Mouse (Mus musculus) adipocyte (in vitro differentiated cells): Measurements from ENCODE around the gene Bbs2.

Experiments used
- DNase-seq: peaks from one replicate; pipeline ENCODE4 v3.0.0-alpha.2; 2016; ENCODE audit warnings: low spot score

The Bbs2 gene

GRCm38 (mm10) chr8:94094281-94094680, 4.4 kb downstream of the Bbs2 start:
- DNase-seq: no peak

GRCm38 (mm10) chr8:94092848-94093247, 5.9 kb downstream of the Bbs2 start:
- DNase-seq: no peak

- no peak for DNase-seq
These were observed 9.0 kb downstream of the Bbs2 start for GRCm38 (mm10) chr8:94089715-94090114.

- DNase-seq: no peak
These were observed 10.8 kb downstream of the Bbs2 start for GRCm38 (mm10) chr8:94087964-94088363.

GRCm38 (mm10) chr8:94076461-94077192, 22.1 kb downstream of the Bbs2 start:
- no peak for DNase-seq

- no peak for DNase-seq
These were observed 29.9 kb downstream of the Bbs2 start for GRCm38 (mm10) chr8:94068793-94069192.

GRCm38 (mm10) chr8:94066121-94066863, 32.4 kb downstream of the Bbs2 start:
- DNase-seq: no peak

- peak; percentile 64 for DNase-seq
These were observed 41.4 kb downstream of the Bbs2 start for GRCm38 (mm10) chr8:94057157-94057854.

- no peak for DNase-seq
These were observed 46.0 kb downstream of the Bbs2 start for GRCm38 (mm10) chr8:94052696-94053095.

- no peak for DNase-seq
These were observed 50.9 kb downstream of the Bbs2 start for GRCm38 (mm10) chr8:94047845-94048244.

GRCm38 (mm10) chr8:94037806-94038205, 60.9 kb downstream of the Bbs2 start:
- DNase-seq: no peak

- peak; percentile 99 for DNase-seq
These were observed 61.7 kb downstream of the Bbs2 start, which contains the start of the genes Nudt21 and Ogfod1 for GRCm38 (mm10) chr8:94036944-94037524. Nudt21 (minus strand) TSS chr8:94037031. Ogfod1 (plus strand) TSS chr8:94037198.

- peak; percentile 55 for DNase-seq
These were observed 62.2 kb downstream of the Bbs2 start for GRCm38 (mm10) chr8:94036541-94036940.

- no peak for DNase-seq
These were observed 63.5 kb downstream of the Bbs2 start for GRCm38 (mm10) chr8:94035200-94035599.

GRCm38 (mm10) chr8:94033601-94034000, 65.1 kb downstream of the Bbs2 start:
- no peak for DNase-seq

- no peak for DNase-seq
These were observed 69.0 kb downstream of the Bbs2 start for GRCm38 (mm10) chr8:94029701-94030100.

GRCm38 (mm10) chr8:94023916-94024315, 74.8 kb downstream of the Bbs2 start:
- no peak for DNase-seq
